Mouse (Mus musculus): ENCODE results near the gene Abca1.

DNA sequence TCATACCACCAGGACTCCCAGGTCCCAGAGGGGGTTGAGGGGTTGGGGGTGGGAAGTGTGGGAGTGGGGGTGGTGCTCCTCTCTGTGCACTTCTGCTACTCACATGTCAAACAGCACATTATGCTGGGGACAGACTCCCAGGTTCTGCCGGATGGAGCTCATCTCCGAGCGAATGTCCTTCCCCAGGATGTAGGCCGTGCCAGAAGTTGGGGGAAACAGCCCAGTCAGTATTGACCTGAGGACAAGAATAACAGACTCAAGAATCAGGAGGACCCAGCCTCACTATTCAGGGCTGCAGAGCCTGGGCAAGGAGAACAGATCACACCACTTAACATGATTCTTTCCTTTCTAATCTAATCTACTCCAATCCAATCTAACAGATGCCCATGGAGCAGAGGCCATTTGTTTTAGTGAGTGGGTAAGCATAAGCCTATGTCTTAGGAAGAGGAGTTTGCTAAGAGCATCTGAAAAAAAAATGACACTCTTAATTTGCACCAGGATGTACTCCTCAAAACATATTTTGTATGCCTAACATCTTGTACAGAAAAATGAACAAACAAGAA, 82.8 kb downstream of the Abca1 start:
- TF ChIP-seq POLR2A (IDR thresholded peaks at IDR 0.05; ENCODE audit: low read depth, low read length) = no peak
- TF ChIP-seq CTCF (conservative IDR thresholded peaks at IDR 0.05; ENCODE audit: insufficient read depth, insufficient read length, low read depth, low read length) = no peak
